Mouse (Mus musculus): ENCODE measurements around the gene Abcf3. TPM values are rescaled to one million over a fixed set of nuclear protein-coding genes. Genes with fewer than 3 reads are reported as not detected.

Abcf3 gene
- total RNA-seq, 2 experiments from 2014 or later = 54.1 to 55.7 TPM

DNA sequence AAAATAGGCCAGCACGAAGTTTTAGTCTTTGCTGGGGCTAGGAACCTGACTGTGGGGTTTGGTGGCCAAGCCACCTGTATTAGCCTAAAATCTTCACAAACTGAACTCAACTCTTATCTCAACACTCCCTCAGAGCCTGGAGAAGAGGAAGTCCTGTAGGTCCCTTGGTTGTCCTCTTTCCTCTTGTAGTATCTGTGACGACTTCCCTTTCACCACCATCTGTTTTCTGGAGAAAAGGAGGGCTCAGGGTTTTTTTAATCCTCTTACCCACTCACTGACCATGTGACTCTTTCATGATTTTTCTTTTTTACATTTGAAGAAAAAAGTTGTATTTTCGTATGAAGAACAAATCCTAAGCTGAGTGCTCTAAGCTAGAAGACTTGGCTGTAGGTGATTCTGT lies 8.7 kb upstream of the Abcf3 start:
- DNase-seq (ENCODE audit: low spot score in 2 of 2) = no peak

DNA sequence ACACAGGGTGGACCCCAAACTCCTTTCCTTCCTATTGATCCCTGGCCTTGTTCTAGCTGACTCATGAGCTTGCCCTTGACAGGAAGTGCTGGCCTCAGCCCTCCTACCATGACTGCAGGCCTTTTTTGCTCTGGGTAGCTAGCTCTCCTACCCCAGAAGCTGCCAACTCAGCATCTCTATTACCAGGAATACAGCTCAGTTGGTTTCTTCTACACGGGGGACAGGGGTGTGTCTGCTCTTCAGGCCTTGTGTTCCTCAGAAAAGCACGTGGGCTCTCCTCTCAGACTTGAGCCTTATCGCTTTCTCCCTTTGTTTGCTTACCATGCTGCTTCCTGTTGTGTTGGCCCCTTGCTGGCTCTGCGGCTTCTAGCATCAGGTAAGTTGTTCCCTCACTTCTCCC lies 7.9 kb upstream of the Abcf3 start:
- DNase-seq (ENCODE audit: low spot score in 2 of 2) = no peak

DNA sequence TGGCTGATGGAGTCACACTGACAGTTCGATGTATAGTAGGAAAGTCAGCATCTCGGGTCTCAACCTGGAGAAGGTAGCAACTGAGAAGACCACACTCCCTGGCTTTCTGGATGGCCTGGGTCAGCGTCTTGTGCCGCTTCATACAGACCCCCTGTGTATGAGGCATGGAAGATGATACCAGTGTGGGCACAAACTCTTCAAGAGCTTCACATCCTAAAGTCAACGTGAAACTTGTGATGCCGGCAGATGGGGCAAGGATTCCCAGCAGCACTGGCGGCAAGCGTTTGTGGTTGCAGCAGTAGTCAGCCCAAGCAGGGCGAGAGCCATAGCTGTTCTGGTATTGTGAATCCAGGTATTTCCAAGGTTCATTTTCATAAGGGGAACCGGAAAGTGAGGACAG lies 2.7 kb upstream of the Abcf3 start:
- DNase-seq (ENCODE audit: low spot score in 2 of 2) = no peak

DNA sequence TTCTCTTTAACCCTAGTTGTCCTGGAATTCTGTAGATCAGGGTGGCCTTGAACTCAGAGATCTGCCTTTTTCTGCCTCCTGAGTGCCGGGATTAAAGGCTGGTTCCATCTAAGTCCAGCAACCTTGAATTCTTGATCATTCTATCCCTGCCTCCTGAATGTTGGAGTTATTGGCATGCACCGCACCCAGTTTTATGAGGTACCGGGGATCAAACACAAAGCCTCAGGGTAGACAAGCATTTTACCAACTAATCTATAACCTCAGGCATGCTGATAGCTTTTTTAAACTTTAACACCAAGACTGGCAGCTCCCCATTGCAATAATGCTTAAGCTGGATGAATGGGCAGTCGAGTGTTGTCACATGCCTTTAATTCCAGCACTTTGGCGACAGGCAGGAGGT lies 954 bp upstream of the Abcf3 start:
- no peak for DNase-seq (ENCODE audit: low spot score in 2 of 2)

DNA sequence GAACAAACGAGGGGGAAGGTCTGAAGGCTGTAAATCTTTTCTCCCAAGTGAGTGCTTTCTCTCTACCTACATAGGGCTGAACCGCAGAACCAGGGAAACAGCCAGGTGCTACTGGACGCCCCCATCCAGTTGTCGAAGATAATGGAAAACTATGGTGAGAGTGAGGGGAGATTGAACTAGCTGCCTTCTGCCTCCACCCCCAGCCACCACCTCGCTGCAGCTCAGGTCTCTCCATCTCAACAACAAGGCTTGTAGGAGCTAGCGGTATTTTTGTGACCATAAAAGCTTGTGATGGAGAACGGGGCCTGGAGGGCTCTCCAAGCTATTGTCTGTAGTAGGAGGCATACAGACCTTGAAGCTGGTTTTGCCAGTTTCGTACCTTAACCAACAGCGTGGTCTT lies 784 bp downstream of the Abcf3 start:
- no peak for DNase-seq (ENCODE audit: low spot score in 2 of 2)

DNA sequence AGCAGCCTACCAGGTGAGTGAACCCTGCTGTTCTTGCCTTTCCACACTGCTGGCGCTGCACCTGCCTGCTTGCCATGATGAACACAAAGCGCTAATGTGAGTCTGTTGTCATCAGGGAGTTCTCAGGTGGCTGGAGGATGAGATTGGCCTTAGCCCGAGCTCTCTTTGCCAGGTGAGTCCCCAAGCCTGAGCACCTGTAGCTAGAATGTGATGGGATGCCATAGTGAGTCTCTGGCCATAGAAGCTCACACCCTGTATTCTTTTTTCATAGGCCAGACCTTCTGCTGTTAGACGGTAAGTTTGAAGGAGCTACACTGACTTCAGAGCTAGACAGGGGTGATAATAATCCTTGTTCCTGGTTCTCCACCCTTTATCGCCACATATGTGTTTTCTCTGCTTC lies 3.3 kb downstream of the Abcf3 start:
- no peak for DNase-seq (ENCODE audit: low spot score in 2 of 2)

DNA sequence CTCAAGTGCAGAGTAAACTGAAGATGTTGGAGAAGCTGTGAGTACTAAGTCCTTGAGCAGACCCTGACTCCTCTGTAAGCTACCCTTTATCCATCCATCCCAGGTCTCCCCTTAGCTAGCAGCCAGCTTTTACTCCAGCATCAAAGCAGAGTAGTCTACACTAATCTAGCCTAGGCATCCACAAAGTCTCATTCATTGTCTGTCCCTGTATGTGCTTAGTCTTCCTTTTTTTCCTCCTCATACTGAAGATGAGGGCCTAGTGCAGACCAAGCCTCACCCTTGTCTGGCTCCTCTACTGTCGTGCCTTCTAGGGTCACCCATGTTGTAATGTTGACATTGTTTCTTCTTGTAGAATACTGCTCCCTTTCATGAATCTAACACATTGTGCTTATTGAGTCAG lies 4.2 kb downstream of the Abcf3 start:
- no peak for DNase-seq (ENCODE audit: low spot score in 2 of 2)

DNA sequence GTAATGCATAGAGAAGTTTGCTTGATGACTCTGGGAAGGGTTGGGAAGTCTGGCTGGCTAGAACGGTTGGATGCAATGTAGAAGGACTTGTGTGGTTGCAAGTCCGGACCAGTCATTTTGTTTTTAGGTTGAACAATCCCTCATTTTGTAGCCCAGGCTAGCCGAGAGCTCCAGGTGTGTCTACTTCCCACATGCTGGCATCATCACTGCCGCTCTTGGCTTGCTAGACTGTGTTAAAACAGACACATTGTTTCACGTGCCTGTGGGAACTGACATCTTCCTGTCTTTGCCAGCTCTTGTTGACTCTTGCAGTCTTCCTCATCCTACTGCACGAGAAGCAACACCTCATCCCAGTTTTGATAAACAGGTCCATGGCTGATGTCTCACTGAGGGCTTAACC lies 6.6 kb downstream of the Abcf3 start:
- DNase-seq (ENCODE audit: low spot score in 2 of 2) = no peak

DNA sequence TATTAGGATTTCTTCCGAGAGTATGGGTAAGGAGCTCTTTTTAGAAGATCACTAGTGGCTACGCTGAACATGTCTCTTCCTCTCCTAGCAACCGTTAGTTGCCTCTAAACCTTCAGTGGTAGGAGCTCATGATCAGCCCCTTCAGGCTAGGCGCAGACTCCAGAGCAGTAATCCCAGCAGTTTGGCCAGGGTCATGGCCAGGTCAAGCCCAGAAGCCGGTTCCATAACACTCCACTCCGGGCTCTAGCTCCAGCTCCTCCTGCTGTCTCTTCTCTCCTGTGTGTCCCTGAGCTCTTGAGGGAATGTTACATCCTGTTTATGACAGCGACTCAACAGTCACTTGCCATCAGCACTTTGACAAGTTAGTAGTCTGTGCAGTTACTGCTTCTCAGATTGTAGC lies 9.0 kb downstream of the Abcf3 start:
- no peak for DNase-seq (ENCODE audit: low spot score in 2 of 2)

DNA sequence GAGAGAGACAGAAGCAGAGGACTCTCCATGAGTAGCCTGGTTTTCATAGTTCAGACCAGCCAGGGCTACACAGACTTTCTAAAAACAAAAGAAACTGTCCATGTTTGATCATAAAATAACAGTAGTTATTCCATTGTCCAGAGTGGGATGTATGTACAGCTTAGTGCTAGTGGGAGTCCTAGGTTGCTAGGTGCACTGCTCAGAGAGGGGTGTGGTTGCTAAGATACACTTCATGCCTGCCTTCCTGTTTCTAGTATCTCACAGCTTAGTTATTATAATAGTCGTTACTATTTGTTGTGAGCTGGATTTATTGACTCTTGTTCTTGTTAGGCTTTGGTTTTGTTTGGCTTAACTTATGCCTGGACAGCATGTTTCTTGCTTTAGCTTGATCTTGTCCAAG lies 16.7 kb downstream of the Abcf3 start:
- DNase-seq (ENCODE audit: low spot score in 2 of 2) = no peak

DNA sequence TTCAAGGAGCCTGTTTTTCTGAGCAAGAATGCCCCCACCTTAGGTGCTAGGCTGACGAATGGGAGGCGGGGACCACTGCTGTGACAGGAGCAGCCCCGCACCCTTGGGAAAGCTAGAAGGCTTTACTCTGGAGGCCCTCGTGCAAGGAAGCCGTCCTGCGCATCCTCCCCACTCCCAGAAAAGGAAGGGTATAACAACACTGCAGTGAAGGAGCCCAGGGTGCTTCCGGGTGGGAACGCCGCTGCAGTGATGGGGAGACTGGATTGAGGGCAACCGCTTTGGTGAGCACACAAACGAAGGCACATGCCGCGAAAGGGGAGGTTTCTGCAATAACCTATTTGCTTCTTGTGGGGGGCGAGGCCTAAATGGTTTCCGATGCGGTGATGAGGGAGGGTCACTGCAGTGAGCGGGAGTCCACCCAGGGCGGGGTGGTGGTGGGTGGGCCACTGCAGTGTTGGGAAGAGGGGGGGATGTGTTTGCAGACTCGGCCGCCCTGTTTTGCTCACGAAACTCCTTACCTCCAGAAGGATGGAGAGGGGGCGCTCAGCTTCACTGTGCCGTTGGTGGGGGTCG lies 41.1 kb downstream of the Abcf3 start, which contains the start of gene Vwa5b2:
Gene Vwa5b2 (plus strand): TSS at position 106 of the 573 bp plus-strand sequence.
- DNase-seq (ENCODE audit: low spot score in 2 of 2) = no peak

DNA sequence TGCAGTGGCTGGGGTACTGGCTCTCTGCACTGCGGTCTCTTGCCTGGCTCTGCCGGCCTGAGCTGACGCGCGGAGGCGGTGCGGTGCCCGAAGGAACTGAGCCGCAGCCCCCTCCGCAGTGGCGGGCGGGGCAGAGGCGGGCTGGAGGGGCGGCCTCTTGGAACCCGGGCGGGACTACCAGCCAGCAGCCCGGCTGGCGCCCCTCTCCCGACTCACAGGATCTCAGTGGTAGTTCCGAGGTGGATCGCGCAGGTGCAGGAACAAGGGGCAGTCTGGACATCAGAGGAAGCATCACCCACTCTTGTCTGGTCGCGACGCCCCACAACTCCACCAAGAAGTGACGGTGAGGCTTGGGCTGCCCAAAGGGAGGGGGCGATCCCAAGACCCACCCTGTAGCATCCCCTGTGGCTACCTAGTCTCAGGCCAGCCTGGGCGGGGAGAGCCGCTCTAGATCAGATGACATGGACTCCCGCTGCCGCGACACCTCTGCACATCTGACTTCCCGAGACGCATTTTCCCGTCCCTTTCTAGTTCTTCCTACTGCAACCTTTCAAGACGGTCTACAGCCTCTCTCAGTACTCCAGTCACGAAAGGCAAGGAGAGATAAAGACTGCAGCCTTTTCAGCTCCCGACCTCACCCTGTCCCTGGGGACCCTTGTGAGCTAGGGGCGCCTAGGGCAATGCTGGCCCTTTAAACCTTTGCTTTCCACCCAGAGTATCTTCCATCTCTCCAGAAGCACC lies 41.7 kb downstream of the Abcf3 start:
- no peak for DNase-seq (ENCODE audit: low spot score in 2 of 2)

DNA sequence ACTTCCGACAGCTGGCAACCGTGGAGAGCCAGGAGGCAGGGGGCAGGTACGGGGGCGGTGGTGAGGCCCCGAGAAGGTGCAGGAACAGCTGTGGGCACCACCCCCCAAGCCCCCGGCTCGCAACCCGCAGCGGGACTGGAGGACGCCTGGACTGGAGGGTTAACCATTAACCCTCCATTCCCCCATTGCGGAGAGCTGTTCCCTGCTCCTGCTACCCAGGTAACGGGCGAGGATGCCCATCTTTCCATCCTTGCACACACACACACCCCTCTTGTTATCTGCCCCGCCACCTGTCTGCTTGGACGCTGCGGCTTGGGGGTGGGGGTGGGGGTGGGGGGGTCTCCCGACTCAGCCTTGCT lies 42.3 kb downstream of the Abcf3 start:
- DNase-seq (ENCODE audit: low spot score in 2 of 2) = no peak

DNA sequence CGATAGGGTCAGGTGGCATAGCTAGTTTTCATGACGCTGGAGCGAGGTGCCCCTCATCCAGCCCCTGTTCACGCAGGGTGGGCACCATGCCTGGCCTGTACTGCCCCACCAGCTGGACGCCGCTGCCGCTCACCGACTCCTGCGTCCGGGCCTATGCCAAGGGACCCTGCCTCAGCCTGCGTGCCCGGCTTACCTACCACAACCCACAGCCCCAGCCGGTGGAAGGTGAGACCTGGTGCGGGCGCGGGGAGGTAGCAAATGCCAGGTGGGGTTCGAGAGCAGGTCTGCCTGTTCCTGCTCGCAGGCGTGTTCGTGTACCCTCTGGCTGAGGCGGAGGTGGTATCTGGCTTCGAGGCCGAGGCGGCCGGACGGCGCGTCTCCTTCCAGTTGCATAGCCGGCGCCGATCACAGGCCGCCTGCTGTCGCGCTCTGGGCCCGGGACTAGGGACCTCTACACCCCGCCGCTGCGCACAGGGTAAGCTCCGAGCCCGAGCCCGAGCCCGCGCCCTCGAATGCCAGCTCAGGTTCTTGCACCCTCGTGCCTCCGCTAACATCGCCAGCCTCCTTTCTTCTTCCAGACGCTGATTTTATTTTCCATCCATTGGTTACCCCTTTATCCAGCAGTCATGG lies 42.8 kb downstream of the Abcf3 start:
- DNase-seq (ENCODE audit: low spot score in 2 of 2) = no peak

DNA sequence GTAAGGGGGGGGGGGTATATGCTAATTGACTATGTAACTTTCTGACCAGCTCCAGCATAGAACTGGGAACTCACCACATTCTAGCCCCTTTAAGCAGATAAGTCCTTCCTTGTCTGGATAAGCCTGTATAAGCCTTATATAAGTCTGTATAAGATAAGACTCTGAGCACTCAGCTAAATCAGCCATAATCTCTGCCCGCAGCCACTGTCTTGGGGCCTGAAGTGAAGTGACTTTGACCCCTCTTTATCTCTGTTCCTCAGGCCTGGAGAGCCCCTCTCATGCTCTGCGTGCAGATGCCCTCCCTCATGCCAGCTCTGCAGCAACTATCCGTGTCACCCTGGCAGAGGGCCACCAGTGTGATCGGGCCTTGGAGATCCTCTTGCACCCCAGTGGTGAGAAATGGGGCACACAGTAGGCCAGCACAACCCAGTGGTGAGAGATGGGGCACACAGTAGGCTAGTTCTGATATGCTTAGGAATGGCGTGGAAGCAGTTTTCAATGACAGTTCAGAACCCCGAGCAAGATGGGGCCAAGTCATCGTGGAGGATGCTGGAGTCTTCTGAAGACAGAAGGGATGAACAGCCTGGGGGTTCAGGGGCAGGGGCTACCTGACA lies 46.8 kb downstream of the Abcf3 start:
- no peak for DNase-seq (ENCODE audit: low spot score in 2 of 2)

DNA sequence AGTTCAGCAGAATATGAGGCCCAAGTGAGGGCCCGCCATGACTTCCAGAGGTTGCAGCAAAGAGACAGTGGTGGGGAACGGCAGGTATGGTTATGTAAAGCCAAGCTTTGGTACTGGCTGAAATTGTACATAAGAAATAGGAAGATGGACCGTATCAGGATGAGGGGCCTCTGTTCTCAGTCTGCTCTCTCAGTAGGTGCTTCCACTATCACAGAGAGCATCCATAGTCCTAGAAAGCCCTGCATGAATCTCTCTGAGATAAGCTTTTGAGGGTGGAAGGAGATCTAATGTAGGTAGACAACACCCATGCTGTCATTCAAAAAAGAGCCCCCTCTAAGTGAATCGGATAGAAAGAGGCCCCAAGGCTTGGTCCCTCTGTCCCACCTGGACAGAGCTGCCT lies 47.4 kb downstream of the Abcf3 start:
- no peak for DNase-seq (ENCODE audit: low spot score in 2 of 2)

DNA sequence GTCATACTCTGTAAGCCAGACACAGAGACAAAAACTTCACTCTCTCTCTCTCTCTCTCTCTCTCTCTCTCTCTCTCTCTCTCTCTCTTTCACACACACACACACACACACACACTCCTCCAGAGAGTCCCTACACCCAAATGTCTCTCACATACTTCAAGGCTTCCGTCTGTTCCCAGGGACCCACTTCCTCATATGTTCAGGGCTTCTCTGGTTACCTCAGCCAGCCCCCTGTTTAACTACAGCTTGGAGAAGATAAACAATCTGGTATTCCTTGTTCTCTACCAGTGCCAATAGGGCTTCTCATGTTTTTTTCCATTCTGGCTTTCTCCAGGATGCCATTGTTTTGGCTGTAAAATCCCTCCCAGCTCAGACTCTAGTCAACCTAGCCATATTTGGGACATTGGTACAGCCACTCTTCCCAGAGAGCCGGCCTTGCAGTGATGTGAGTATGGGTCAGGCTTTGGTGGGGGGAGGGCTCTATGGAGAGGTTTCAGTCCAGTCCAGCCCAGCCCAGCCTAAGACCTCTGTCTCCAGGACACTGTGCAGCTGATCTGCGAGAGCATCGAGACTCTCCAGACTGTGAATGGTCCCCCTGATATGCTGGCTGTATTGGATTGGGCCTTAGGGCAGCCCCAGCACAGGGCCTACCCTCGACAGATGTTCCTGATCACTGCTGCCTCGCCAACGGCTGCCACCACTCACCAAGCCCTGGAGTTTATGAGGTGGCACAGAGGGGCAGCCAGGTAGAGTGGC lies 48.5 kb downstream of the Abcf3 start:
- DNase-seq (ENCODE audit: low spot score in 2 of 2) = no peak

DNA sequence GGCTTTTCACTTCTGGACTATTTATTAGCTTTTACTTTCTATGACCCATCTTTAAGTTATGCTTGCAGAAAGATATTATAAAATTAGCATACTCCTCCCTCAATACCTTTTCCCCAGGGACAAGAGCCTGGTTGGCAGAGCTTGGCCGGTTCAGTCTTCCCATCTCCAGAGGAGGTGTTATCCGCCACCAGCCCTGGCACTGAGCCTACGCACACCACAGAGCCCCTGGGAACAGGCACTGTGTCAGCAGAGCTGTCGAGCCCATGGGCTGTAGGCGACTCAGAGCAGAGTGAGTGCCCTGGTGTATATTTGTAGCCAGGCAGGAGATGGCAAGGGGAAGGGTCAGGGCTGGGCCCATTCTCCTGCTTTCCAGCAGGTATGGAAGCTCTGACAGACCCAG lies 52.1 kb downstream of the Abcf3 start:
- DNase-seq (ENCODE audit: low spot score in 2 of 2) = no peak

DNA sequence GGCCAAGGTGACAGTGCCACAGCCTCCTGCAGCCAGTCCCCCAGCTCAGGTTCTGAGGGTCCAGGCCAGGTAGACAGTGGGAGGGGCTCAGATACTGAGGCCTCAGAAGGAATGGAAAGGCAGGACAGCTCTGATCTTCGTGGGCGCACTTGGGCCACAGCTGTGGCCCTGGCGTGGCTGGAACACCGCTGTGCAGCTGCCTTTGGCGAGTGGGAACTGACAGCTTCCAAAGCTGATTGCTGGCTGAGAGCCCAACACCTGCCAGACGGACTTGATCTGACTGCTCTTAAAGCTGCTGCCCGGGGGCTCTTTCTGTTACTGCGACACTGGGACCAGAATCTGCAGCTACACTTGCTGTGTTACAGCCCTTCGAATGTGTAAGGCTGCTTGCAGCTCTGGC lies 56.3 kb downstream of the Abcf3 start:
- DNase-seq (ENCODE audit: low spot score in 2 of 2) = peak in 1 of 2 experiments; percentile 52

DNA sequence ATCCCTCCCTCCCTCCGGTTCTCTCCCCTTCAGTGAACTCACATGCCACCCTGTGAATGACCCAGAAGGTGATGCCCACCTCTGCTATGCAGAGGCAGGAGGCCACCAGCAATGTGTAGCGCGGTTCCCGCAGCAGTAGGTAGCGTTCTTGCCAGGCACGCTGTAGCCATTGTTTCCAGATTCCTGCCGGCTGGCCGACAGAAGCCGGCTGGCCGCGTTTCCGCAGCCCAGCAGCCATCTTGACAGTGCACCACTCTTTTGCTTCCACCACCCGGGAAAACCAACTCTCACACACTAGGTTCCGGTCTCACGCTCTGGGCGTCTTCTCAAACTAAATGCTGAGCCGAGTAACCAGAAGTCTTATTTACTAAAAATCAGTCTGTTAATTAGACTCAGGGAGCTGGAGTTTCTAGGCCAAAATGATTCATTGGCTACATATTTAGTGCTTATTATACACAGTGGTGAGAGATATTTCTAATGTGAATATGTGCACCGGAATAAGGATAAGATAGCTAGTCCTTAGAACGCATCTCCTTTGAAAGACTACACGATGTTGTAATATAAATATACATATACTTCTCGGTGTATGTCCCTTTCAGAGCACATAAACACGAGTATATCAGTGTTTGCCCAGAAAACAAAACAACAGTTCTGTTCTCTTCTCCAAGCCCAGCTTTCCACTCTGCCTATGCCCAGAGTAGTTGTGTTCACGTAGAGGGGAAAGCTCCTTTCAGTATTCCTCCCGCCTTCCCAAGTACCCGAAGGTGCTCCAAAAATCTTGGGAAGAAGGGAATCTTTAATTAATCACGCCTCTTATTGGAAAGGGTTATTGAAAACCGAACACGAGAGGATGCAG lies 62.4 kb downstream of the Abcf3 start:
- DNase-seq (ENCODE audit: low spot score in 2 of 2) = peak in 1 of 2 experiments; percentile 71
